Mouse (Mus musculus) neural tube, embryonic 11.5 days (tissue): Measurements from ENCODE around the gene Qrsl1. TPM values are rescaled to one million over a fixed set of nuclear protein-coding genes. Genes with fewer than 3 reads are reported as not detected.

Experiments used
- ATAC-seq: fragments of 200-750 bp; cut with Nextera tagmentation; 2 replicates; pipeline ENCODE4 v1.8.0; 2017; ENCODE audit warnings: moderate number of reproducible peaks, mild to moderate bottlenecking, moderate TSS enrichment, moderate library complexity; ENCODE audit not compliant: insufficient read depth, low FRiP score, low TSS enrichment
- DNase-seq: peaks from one replicate; pipeline ENCODE4 v3.0.0-alpha.2; 2015; ENCODE audit warnings: low spot score
- H3K27ac ChIP-seq: fragments of 300-500 bp; sonication (generic); 2 replicates; pipeline ENCODE4 v1.5.1; 2014; ENCODE audit warnings: low read depth, mild to moderate bottlenecking, low read length
- H3K27me3 ChIP-seq: fragments of 300-500 bp; sonication (generic); 2 replicates; pipeline ENCODE4 v1.6.1; 2014; ENCODE audit warnings: mild to moderate bottlenecking, low read length, mixed read lengths; ENCODE audit not compliant: control insufficient read depth, insufficient read depth
- H3K36me3 ChIP-seq: fragments of 300-500 bp; sonication (generic); 2 replicates; pipeline ENCODE4 v1.6.1; 2014; ENCODE audit warnings: mild to moderate bottlenecking, low read length, moderate library complexity, mixed read lengths; ENCODE audit not compliant: control insufficient read depth, insufficient read depth
- H3K4me1 ChIP-seq: fragments of 300-500 bp; sonication (generic); 2 replicates; pipeline ENCODE4 v1.6.1; 2014; ENCODE audit warnings: low read length, mixed read lengths; ENCODE audit not compliant: control insufficient read depth, insufficient read depth
- H3K4me2 ChIP-seq: fragments of 300-500 bp; sonication (generic); 2 replicates; pipeline ENCODE4 v1.6.1; 2014; ENCODE audit warnings: low read depth, mild to moderate bottlenecking, moderate library complexity
- H3K4me3 ChIP-seq: fragments of 300-500 bp; sonication (generic); 2 replicates; pipeline ENCODE4 v1.5.1; 2014; ENCODE audit warnings: low read depth, low read length
- H3K9ac ChIP-seq: fragments of 300-500 bp; sonication (generic); 2 replicates; pipeline ENCODE4 v1.6.1; 2014; ENCODE audit warnings: mild to moderate bottlenecking, low read length
- H3K9me3 ChIP-seq: fragments of 300-500 bp; sonication (generic); 2 replicates; pipeline ENCODE4 v1.6.1; 2016; ENCODE audit warnings: low read length; ENCODE audit not compliant: control insufficient read depth
- WGBS: fragments of 180-500 bp; shearing (Covaris S2); extraction: QIAGEN DNeasy Blood & Tissue Kit; methylation state at CpG from one replicate; pipeline ENCODE4 v1.1.7; 2014; 5-methylcytosine and 5-hydroxymethylcytosine counted together
- polyA plus RNA-seq: library from polyadenylated mRNA; unstranded; fragments of >200 nt; fragmentation: Nextera tagmentation; extraction: Ambion mirVana; gene quantifications from 2 replicates; pipeline ENCODE4 v1.2.1, GENCODE M21; 2014

Qrsl1 gene
- polyA plus RNA-seq, 1 experiment from 2014 or later: 25.5 TPM

GRCm38 (mm10) chr10:43898276-43898675, 3.3 kb downstream of the Qrsl1 start:
- 0 out of 2 replicates have a peak, but pooled peaks cover 4% of the 10 kb centered on the region for H3K4me1 ChIP-seq
- no peak overlapping the region for H3K27ac ChIP-seq
- DNase-seq: no peak
- H3K9me3 ChIP-seq: no peaks in the 10 kb centered on the region
- no peaks in the 10 kb centered on the region for H3K27me3 ChIP-seq
- no peak for ATAC-seq
- H3K9ac ChIP-seq: no peak overlapping the region
- H3K4me2 ChIP-seq: no peak overlapping the region
- H3K36me3 ChIP-seq: peaks cover 3% of the 10 kb centered on the region; the same call in 1 of the 2 replicates
- 94% methylated on average over 7 of the region's 7 CpGs for WGBS
- no peak overlapping the region for H3K4me3 ChIP-seq

DNA sequence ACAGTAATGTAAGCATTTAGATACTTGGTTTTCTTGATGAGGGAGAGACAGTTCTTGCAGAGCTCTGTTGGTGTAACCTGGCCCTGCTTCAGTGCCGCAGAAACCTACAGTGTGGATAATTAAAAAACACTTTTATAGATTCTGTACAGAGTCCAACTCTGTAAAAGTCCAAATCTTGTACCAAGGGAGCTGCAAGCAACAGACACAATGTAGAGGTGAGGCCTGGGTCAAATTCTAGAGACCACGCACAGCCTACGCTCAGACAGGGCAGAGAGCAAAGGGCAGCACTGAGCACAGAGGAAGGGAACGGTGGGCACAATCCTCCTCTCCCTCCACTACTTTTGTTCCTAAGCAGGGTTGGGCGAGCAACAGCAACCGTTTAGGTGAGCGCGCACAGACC, 5.5 kb downstream of the Qrsl1 start:
- Histone ChIP-seq H3K4me2 (no peak overlapping the region), H3K4me1 (no peaks in the 10 kb centered on the region), H3K4me3 (no peak overlapping the region), H3K27ac (no peak overlapping the region), H3K27me3 (no peaks in the 10 kb centered on the region), H3K36me3 (peaks cover 3% of the 10 kb centered on the region), H3K9me3 (no peaks in the 10 kb centered on the region), H3K9ac (no peak overlapping the region)
- 97% methylated on average over 8 of the region's 8 CpGs for WGBS
- no peak for ATAC-seq
- no peak for DNase-seq

- no peaks in the 10 kb centered on the region for H3K4me1 ChIP-seq
- DNase-seq (no peak), ATAC-seq (no peak)
- no peak overlapping the region for H3K4me2 ChIP-seq
- no peaks in the 10 kb centered on the region for H3K9me3 ChIP-seq
- peaks cover 3% of the 10 kb centered on the region for H3K36me3 ChIP-seq
- H3K4me3 ChIP-seq: no peak overlapping the region
- H3K27me3 ChIP-seq: no peaks in the 10 kb centered on the region
- H3K27ac ChIP-seq: no peak overlapping the region
- H3K9ac ChIP-seq: no peak overlapping the region
- WGBS: 94% methylated on average over 4 of the region's 4 CpGs
Measured at GRCm38 (mm10) chr10:43892971-43893370, 8.6 kb downstream of the Qrsl1 start.

GRCm38 (mm10) chr10:43888976-43889375, 12.6 kb downstream of the Qrsl1 start:
- Histone ChIP-seq H3K9me3 (no peaks in the 10 kb centered on the region), H3K4me1 (no peaks in the 10 kb centered on the region), H3K27ac (no peak overlapping the region), H3K27me3 (no peaks in the 10 kb centered on the region), H3K4me3 (no peak overlapping the region), H3K4me2 (no peak overlapping the region), H3K36me3 (peaks cover 3% of the 10 kb centered on the region), H3K9ac (no peak overlapping the region)
- ATAC-seq (no peak), DNase-seq (no peak)
- 92% methylated on average over 16 of the region's 16 CpGs for WGBS

DNA sequence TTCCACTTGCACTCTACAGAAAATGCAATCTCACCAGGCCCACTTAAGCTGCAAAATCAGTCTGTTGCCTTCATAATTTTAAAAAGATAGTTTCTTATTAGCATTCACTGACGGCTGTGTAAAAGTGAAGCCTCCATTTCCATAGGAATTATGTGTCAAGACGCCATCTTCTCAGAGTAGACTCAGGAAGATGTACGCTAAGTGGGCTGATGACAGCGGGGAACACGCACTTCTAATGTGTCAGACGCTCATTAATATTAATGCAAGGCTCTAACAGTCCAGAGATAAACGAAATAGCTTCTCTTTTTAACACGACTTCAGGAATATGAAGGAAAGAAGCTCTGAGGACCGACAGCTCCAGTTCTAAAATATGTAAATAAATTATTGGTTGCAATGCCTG, 13.9 kb downstream of the Qrsl1 start:
- Histone ChIP-seq H3K4me2 (no peak overlapping the region), H3K36me3 (no peaks in the 10 kb centered on the region; the same call in 1 of the 2 replicates), H3K27ac (no peak overlapping the region), H3K4me1 (no peaks in the 10 kb centered on the region), H3K4me3 (no peak overlapping the region), H3K27me3 (no peaks in the 10 kb centered on the region), H3K9me3 (no peaks in the 10 kb centered on the region), H3K9ac (no peak overlapping the region)
- 85% methylated on average over 9 of the region's 9 CpGs for WGBS
- no peak for DNase-seq
- no peak for ATAC-seq

DNA sequence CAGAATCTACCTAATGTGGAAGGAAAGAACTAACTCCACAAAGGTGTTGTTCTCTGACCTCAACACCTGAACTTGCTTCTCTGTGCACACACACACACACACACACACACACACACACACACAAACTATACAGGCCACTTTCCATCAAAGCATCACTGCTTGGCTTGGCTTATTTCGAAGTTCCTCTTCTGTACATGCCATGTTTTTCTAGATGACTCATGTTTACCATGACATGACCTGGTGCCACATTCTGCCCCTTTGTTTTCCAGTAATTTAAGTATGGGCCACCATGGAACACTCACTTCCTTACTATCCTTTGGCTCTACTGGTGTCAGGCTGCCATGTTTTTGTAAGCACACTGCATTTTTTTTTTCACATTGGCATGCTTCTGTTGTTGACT, 30.1 kb downstream of the Qrsl1 start:
- H3K4me2 ChIP-seq: no peak overlapping the region

DNA sequence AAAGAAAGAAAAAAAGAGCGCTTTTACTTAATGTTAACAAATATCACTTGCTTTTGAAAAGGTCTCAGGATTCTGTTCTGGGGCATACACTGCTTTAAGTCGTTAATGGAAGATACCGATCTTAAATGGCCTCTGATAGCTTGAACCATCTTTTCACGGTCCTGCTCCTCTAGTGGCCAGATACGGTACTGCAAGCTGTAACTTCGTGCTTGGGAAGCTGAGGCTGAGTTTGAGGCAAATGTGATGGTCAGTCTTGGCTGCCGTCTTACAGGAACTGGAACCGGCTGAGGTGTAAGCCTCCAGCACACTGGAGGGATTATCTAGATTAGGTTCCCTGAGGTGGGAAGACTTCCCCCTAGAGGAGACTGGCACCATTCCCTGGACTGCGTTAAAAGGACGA, 30.8 kb downstream of the Qrsl1 start:
- no peak overlapping the region for H3K4me3 ChIP-seq
- no peak overlapping the region for H3K4me2 ChIP-seq
- no peak overlapping the region for H3K27ac ChIP-seq
- peak; percentile 54 for DNase-seq
- H3K27me3 ChIP-seq: no peaks in the 10 kb centered on the region
- ATAC-seq: no peak
- H3K9ac ChIP-seq: no peak overlapping the region
- no peaks in the 10 kb centered on the region for H3K9me3 ChIP-seq
- WGBS: 74% methylated on average over 10 of the region's 10 CpGs
- no peaks in the 10 kb centered on the region for H3K4me1 ChIP-seq
- H3K36me3 ChIP-seq: no peaks in the 10 kb centered on the region

More for the DNA sequence above, 30.1 kb downstream of the Qrsl1 start:
- DNase-seq (no peak), ATAC-seq (no peak)
- no peaks in the 10 kb centered on the region for H3K27me3 ChIP-seq
- no peaks in the 10 kb centered on the region for H3K4me1 ChIP-seq
- 92% methylated on average over 1 of the region's 1 CpGs for WGBS
- H3K4me3 ChIP-seq: no peak overlapping the region
- no peaks in the 10 kb centered on the region for H3K9me3 ChIP-seq
- no peak overlapping the region for H3K9ac ChIP-seq
- H3K27ac ChIP-seq: no peak overlapping the region
- H3K36me3 ChIP-seq: no peaks in the 10 kb centered on the region

DNA sequence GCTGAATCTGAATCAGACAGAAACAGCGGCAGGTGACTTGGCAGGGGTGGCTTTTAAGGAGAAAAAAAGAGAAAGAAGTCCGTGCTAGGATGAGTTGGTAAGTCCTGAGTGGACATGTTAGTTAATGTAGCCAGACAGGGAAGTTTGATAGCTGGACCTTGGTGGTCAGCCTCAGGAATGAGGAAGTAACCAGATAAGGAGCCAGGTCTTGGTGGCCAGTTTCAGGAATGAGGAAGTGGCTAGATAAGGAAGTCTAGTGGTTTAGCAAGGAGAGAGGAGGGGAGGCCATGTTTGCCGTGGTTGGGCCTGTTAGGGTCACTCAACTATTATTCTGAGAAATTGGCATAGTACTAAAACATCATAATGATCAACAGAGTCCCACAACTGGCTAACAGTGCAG, 45.2 kb downstream of the Qrsl1 start:
- 90% methylated on average over 3 of the region's 3 CpGs for WGBS
- no peak overlapping the region for H3K4me2 ChIP-seq
- H3K27me3 ChIP-seq: no peaks in the 10 kb centered on the region
- no peak overlapping the region for H3K9ac ChIP-seq
- no peaks in the 10 kb centered on the region for H3K36me3 ChIP-seq
- no peak overlapping the region for H3K4me3 ChIP-seq
- H3K4me1 ChIP-seq: no peaks in the 10 kb centered on the region
- no peak for ATAC-seq
- H3K9me3 ChIP-seq: no peaks in the 10 kb centered on the region
- no peak for DNase-seq
- no peak overlapping the region for H3K27ac ChIP-seq

DNA sequence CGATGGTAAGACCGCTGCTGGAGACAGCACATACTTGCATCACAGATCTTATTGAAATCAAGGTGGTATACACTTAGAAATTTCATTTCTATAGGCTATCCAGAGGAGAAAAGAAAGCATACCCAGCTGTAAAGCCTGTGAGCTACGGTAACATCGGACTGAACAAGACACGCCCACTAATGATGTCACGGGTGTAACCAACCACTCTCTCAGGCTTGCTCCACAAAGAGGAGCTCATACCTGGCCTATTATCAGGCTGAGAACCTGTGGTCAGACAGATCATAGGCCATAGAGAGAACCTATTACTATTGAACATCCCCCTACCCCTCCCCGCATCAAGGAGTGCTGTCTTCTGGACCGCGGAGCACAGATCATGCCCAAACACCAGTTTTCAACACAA, 45.6 kb downstream of the Qrsl1 start:
- WGBS: 97% methylated on average over 9 of the region's 9 CpGs
- ATAC-seq (no peak), DNase-seq (no peak)
- no peak overlapping the region for H3K4me2 ChIP-seq
- H3K27me3 ChIP-seq: no peaks in the 10 kb centered on the region
- no peak overlapping the region for H3K4me3 ChIP-seq
- no peak overlapping the region for H3K27ac ChIP-seq
- H3K9ac ChIP-seq: no peak overlapping the region
- no peaks in the 10 kb centered on the region for H3K4me1 ChIP-seq
- no peaks in the 10 kb centered on the region for H3K36me3 ChIP-seq
- H3K9me3 ChIP-seq: no peaks in the 10 kb centered on the region
